Mouse (Mus musculus) thymus, postnatal 36 days (tissue): Measurements from ENCODE around the gene Dusp1.

Experiments used
- DNase-seq, 2 experiments: peaks; one replicate each; pipeline ENCODE4 v3.0.0; 2022; ENCODE audit warnings: mixed read lengths in 2 of 2

Dusp1 gene

GRCm38 (mm10) chr17:26458049-26458448 is 103.9 kb downstream of the Dusp1 start:
- DNase-seq, result no peak

- no peak for DNase-seq
These were observed 104.4 kb downstream of the Dusp1 start for GRCm38 (mm10) chr17:26457506-26457905.
